Mouse (Mus musculus): ENCODE results near the gene Rhot2.

DNA sequence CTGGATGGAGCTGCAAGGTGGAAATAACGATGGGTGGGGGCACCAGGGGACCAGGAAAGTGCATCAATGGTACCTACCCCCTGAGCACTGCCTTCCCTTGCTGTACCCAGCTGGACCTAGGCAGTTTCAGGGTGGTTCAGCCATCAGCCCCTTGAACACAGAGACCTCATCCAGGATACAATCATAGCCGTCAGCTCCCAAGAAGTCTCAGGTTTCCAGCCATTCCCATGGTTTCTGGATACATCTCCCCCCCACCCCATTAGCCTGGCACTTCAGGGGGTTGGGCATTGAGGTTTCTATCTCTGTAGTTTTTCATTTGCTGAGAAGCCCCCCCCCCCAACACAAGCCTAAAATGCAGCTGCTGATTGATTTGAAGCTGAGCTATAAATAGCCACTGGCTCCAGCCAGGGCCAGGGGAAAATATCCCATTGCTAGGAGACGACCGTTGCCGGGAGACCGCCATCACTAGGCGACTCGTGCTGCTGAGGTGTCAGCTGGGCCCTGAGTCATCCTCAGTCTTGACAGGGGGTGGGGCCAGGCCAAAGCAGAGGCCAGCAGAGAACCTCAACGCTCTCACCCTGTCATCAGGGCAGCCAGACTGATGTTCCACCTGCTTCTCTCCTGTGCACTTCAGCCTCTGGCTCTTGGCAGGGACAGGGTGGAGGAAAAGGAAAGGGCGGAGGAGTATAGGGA, 41.7 kb downstream of the Rhot2 start:
- no peak for TF ChIP-seq MYOG (IDR thresholded peaks at IDR 0.05; ENCODE audit: control insufficient read depth, extremely low read depth, insufficient read length)
- no peak for TF ChIP-seq CTCF (IDR thresholded peaks at IDR 0.05; ENCODE audit: control insufficient read depth, insufficient read depth, insufficient read length)
- TF ChIP-seq USF1 (IDR thresholded peaks at IDR 0.05; ENCODE audit: low read depth), result peak; percentile 10
- TF ChIP-seq MAX (IDR thresholded peaks at IDR 0.05), result no peak
- TF ChIP-seq CEBPB (IDR thresholded peaks at IDR 0.05; ENCODE audit: low read depth), result no peak
